Mouse (Mus musculus): ENCODE measurements around the gene Apbb2.
A peak's percentile ranks its signal among the peaks of the same experiment; 100 is the strongest.

Apbb2 gene

GRCm38 (mm10) chr5:66602287-66602820 is 16.2 kb downstream of the Apbb2 start:
- peak; percentile 18 for DNase-seq (ENCODE audit: low read depth, low spot score)

GRCm38 (mm10) chr5:66600415-66600814 is 18.2 kb downstream of the Apbb2 start:
- no peak for DNase-seq (ENCODE audit: low read depth, low spot score)

DNA sequence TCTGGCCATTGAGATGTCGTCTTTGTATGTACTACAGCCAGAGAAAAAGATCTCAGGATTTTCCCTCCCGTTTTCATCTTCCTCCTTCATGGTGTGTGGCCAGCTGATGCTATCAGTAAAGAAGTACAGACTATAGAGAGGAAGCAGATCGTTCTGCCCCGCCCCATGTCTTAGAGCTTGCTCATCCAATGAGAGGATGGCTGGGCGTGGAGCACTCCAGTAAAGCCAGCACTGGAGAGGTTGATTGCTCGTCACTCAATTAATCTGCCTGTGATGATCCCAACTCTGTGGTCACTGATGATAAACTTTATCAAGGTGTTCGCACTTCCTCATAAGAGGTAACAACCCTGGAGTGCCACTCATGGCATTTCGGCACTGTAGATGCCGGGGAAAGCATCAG is 18.7 kb downstream of the Apbb2 start:
- no peak for DNase-seq (ENCODE audit: low read depth, low spot score)

GRCm38 (mm10) chr5:66596296-66596695 is 22.3 kb downstream of the Apbb2 start:
- no peak for DNase-seq (ENCODE audit: low read depth, low spot score)

GRCm38 (mm10) chr5:66594881-66595280 is 23.7 kb downstream of the Apbb2 start:
- no peak for DNase-seq (ENCODE audit: low read depth, low spot score)

- no peak for DNase-seq (ENCODE audit: low read depth, low spot score)
Measured at GRCm38 (mm10) chr5:66586236-66586745, 32.3 kb downstream of the Apbb2 start.

GRCm38 (mm10) chr5:66583019-66583406 is 35.6 kb downstream of the Apbb2 start:
- DNase-seq (ENCODE audit: low read depth, low spot score), result no peak

GRCm38 (mm10) chr5:66582281-66583018 is 36.1 kb downstream of the Apbb2 start:
- DNase-seq (ENCODE audit: low read depth, low spot score), result no peak

DNA sequence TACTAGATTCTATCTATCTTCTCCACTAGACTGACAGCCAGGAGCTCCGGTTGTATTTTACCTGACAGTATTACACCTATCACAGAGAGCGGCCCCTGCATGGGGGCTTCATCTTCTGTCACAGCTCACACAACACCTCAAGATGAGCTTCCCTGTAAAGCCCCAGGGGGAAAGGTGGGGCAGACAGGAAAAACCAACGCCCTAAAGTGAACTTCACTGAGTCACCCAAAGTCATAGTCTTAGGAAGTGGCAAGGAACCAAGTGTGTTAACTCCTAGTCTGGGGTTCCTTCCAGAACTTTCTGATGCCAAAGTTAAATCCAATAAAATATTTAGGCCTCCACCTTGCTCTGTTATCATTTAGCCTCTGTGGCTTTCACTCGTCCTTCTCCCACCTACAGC is 39.5 kb downstream of the Apbb2 start:
- no peak for DNase-seq (ENCODE audit: low read depth, low spot score)

GRCm38 (mm10) chr5:66576299-66576698 is 42.3 kb downstream of the Apbb2 start:
- DNase-seq (ENCODE audit: low read depth, low spot score), result no peak

GRCm38 (mm10) chr5:66575148-66575547 is 43.4 kb downstream of the Apbb2 start:
- DNase-seq (ENCODE audit: low read depth, low spot score), result no peak

DNA sequence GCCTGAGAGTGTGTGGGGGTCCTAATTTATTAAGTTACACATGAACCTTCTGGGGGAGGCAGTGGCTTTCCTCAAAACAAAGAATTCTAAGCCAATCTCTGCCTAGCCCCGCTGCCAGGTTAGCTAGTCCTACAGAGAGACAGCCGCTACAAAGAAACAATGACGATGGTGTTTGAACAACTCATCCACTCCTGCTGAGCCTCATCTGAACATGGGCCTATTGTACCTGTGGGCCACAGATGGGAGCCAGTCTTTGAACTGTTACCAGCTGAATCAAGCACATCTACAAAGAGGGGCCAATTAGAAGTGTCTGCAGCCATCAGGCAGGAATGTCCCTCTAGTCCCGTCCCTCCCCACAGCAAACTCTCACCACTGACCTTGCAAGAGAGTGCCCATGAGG is 45.3 kb downstream of the Apbb2 start:
- no peak for DNase-seq (ENCODE audit: low read depth, low spot score)

DNA sequence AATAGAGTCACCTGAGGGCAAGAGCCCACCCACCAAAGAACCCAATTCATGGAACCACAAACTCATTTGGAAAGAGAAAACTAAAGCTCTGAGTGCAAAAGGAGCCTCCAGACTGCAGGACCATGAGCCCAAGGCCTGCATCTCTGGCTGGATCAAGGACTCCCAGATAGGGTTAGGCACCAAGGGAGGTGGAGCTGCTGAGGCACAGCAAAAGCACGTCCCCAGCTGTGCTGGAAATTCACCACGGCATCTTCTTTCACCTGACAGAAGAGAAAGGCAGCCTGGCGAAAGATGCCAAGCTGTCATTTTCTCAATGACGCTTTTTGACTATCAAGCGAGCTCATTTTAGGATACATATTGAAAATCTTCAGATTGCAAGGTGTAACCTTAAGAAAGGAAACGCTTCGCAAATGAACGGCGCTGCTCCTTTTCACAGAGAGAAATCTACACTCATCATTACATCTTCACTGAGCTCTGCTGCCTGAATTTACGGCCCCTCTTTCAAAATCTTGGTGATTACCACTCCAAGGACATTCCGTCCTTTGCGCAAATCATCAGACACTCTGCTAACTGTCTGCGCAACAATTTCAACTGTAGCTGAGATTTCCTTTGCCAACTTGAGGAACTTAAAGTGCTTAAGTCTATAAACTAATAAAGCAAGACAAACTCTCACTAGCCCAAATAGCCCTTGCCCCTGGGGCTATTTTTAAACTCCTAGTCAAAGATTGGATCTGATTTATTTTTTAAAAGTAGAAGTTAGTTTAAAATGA is 46.3 kb downstream of the Apbb2 start:
- DNase-seq (ENCODE audit: low read depth, low spot score), result no peak

- no peak for DNase-seq (ENCODE audit: low read depth, low spot score)
Measured at GRCm38 (mm10) chr5:66570709-66571108, 47.9 kb downstream of the Apbb2 start.

DNA sequence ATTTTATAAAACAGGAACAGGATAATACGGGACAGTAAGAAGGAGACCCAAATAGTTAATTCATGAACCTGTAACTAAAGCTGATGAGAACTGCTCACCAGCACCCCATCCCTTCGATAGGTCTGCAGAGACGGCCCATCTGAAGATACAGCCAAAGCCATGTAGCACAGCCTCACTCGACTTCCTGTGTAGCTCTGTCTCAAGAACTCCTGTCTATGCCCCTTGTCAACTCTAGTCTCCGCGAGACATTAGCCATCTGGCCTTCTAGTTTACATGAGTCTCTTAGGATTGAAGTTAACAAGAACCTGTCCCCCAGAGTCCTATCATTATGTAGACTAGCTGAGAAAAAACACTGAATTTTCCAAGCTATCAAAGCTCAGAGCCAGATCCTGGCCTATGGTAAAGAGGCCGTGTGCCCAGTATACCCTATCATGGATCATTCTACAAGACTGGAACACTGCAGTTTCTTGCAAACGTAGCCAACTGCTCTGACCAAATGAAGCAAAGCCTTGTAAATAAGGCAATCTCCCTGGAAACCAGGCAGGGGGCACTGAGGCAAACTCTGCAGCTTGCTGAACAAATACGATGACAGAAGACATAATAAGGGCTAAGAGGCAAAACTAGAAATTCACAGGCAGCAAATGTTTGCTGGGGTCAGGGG is 49.3 kb downstream of the Apbb2 start:
- DNase-seq (ENCODE audit: low read depth, low spot score), result no peak

DNA sequence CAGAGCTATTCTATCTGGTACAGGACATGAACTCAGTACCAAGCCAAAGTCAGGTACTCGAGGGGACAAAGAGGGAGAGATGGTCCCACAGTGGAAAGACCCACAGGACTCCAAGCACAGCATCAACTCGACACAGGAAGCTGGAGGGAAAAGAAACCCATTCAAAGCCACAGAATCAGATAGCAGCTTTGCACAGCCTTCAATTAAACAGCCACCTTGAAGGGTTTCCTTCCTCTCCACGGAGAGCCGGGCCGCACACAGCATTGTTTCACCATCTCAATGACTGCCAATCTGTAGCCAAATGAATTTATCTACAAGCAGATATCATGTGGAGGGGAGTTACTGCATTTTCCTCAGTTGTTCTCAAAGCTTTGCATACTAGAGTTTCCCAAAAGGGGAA is 50.6 kb downstream of the Apbb2 start:
- no peak for DNase-seq (ENCODE audit: low read depth, low spot score)

GRCm38 (mm10) chr5:66567424-66567823 is 51.2 kb downstream of the Apbb2 start:
- DNase-seq (ENCODE audit: low read depth, low spot score), result no peak

DNA sequence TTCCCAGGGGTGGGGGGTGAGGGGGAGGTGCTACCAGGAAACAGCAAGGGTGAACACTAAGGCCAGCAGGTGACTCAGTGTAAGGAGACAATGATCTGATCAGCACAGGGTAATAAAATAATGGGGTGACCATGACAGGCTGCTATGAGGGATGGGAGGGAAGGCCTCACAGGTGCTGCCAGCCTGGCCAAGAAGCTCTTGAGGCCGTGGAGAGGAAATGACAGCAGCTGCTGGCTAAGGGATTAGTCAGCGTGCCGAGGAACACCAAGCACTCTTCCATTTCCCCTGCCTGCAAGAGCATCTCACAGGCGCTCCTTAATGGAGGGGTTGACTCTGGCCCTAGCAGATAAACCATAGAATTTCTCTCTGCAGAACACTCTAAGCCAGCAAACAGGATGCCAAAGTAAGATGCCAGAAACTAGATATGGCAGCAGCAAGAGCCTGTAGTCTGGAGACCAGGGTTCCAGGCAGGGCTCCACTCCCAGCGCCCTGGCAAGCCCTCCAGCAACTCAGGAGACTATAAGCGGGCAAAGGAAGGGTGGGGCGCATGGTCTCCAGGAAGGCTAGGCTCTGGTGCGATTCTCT is 58.9 kb downstream of the Apbb2 start:
- no peak for DNase-seq (ENCODE audit: low read depth, low spot score)

GRCm38 (mm10) chr5:66558094-66558493 is 60.5 kb downstream of the Apbb2 start:
- no peak for DNase-seq (ENCODE audit: low read depth, low spot score)

GRCm38 (mm10) chr5:66553933-66554332 is 64.7 kb downstream of the Apbb2 start:
- DNase-seq (ENCODE audit: low read depth, low spot score), result no peak

GRCm38 (mm10) chr5:66552246-66552645 is 66.3 kb downstream of the Apbb2 start:
- no peak for DNase-seq (ENCODE audit: low read depth, low spot score)

DNA sequence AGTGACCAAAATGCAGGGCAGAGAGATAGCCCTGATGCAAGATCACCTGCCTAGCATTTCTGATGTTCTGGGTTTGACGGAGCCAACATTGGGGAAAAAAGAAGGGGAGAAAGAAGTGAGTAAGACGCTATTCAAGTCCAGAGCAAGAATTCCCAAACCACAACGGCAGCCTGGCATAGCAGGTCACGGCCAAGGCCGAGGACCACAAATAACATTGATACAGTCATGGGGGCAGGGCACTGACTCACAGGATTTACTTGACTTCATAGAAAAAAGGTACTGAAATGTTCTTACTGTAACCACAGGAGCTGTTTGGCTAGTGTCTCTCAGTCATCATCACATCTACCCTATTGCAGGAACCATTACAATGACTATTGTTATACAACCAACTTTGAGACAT is 68.3 kb downstream of the Apbb2 start:
- no peak for DNase-seq (ENCODE audit: low read depth, low spot score)
